28 mouse cellular contexts compared by ENCODE assay signal in the genomic region with DNA sequence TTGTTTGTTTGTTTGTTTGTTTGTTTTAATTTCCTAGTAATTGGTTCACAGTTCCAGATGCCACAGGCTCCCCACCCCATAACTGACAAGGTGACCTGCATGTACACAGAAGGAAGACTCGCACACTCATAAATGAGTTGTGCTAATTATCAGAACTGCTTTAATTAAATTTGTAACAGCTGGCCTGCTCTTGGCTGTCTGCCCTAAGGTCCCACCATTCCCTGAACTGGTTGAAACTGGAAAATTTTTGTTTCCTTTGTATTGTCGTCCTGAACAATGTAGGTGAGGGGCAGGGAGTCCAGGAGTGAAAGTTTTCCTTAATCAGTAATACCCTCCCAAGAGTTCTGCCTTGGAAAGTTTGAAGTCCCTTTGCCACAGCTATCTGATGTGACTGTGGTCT.
DNase-seq lines count a peak whose midpoint lies in the region; ATAC-seq and TF ChIP-seq lines count a peak whose summit lies in the region.
"Had no signal": no experiment of that assay in that cellular context is flagged by ENCODE, and none has a peak within 500 bp of the region (broad histone marks: within the 10 kb centered on the region; RNA-seq: fewer than 3 reads in every experiment).

No protein-coding gene starts in this region.

- no peaks in the 10 kb centered on the region for H3K9me3 ChIP-seq in forebrain, embryonic 14.5 days (replicated peaks; ENCODE audit: control insufficient read depth, low read length)
- no peaks in the 10 kb centered on the region for H3K9me3 ChIP-seq in forebrain, embryonic 15.5 days
- H3K9me3 ChIP-seq: embryonic facial prominence, embryonic 10.5 days; embryonic facial prominence, embryonic 13.5 days; forebrain, embryonic 12.5 days; G1E; heart, embryonic 12.5 days; heart, embryonic 15.5 days had no signal

- no peak for TF ChIP-seq CTCF in layer of hippocampus, adult 2 months (conservative IDR thresholded peaks at IDR 0.05)

- no peaks in the 10 kb centered on the region for H3K27me3 ChIP-seq in forebrain, embryonic 14.5 days (replicated peaks; ENCODE audit: control insufficient read depth, insufficient read depth, low read length)
- H3K27me3 ChIP-seq in forebrain, embryonic 15.5 days: no peaks in the 10 kb centered on the region
- H3K27me3 ChIP-seq: CH12.LX; heart, embryonic 12.5 days; heart, embryonic 15.5 days had no signal

- no peak overlapping the region for H3K9ac ChIP-seq in forebrain, embryonic 14.5 days (ENCODE audit: low read length)
- no peak overlapping the region for H3K9ac ChIP-seq in forebrain, embryonic 15.5 days (replicated peaks)
- H3K9ac ChIP-seq: embryonic facial prominence, embryonic 13.5 days; forebrain, embryonic 12.5 days; forebrain, postnatal 0 days; heart, embryonic 12.5 days; heart, embryonic 15.5 days; hindbrain, embryonic 14.5 days had no signal

- H3K4me3 ChIP-seq in forebrain, embryonic 14.5 days (ENCODE audit: low read depth, low read length): no peak overlapping the region
- no peak overlapping the region for H3K4me3 ChIP-seq in forebrain, embryonic 15.5 days
- no peak overlapping the region for H3K4me3 ChIP-seq in layer of hippocampus, adult 2 months
- H3K4me3 ChIP-seq: embryonic facial prominence, embryonic 10.5 days; embryonic facial prominence, embryonic 13.5 days; erythroblast, embryonic 14.5 days; forebrain, embryonic 12.5 days; gastrocnemius, adult 2 months; heart, embryonic 12.5 days; heart, embryonic 15.5 days had no signal

- H3K4me1 ChIP-seq in forebrain, embryonic 14.5 days (ENCODE audit: control insufficient read depth, insufficient read depth, low read length): peaks cover 4% of the 10 kb centered on the region; the same call in 1 of the 2 replicates
- 0 out of 2 replicates have a peak, but pooled peaks cover 5% of the 10 kb centered on the region for H3K4me1 ChIP-seq in forebrain, embryonic 15.5 days
- H3K4me1 ChIP-seq: forebrain, embryonic 12.5 days; heart, embryonic 15.5 days had no signal

- no peak overlapping the region for H3K4me2 ChIP-seq in forebrain, embryonic 14.5 days (ENCODE audit: low read length)
- H3K4me2 ChIP-seq in forebrain, embryonic 15.5 days (replicated peaks): no peak overlapping the region
- H3K4me2 ChIP-seq: embryonic facial prominence, embryonic 13.5 days; forebrain, embryonic 12.5 days; heart, embryonic 12.5 days; heart, embryonic 15.5 days; hindbrain, embryonic 14.5 days had no signal

- DNase-seq in forebrain, embryonic 14.5 days (ENCODE audit: low spot score): peak; percentile 19
- no peak for DNase-seq in layer of hippocampus, adult 2 months (ENCODE audit: low spot score in 2 of 2)
- no peak for DNase-seq in layer of hippocampus, postnatal 25 days (ENCODE audit: extremely low spot score in 1 of 2, low spot score in 1 of 2)
- peak; percentile 79 for DNase-seq in retina, postnatal 1 day
- DNase-seq in c-Kit-positive CD71-positive TER-119-positive erythroid progenitor cells, embryonic 14.5 days (ENCODE audit: low spot score): no peak
- DNase-seq: adrenal gland, adult 2 months; adrenal gland, postnatal 14 days; B cell, adult 2 months; embryo, embryonic 11 days; gastrocnemius, adult 2 months; gastrocnemius, postnatal 14 days; heart, adult 18-20 months; heart, postnatal 10 days; heart, postnatal 4 days; kidney, adult 11 months had no signal

- H3K27ac ChIP-seq in forebrain, embryonic 14.5 days (ENCODE audit: low read depth, low read length): no peak overlapping the region
- H3K27ac ChIP-seq in forebrain, embryonic 15.5 days (replicated peaks): no peak overlapping the region
- H3K27ac ChIP-seq in layer of hippocampus, adult 2 months: peak overlapping the region; percentile 84
- H3K27ac ChIP-seq: embryonic facial prominence, embryonic 10.5 days; embryonic facial prominence, embryonic 13.5 days; forebrain, embryonic 12.5 days; gastrocnemius, adult 2 months; heart, embryonic 15.5 days; hindbrain, embryonic 14.5 days; hindbrain, postnatal 0 days had no signal

- no peaks in the 10 kb centered on the region for H3K36me3 ChIP-seq in forebrain, embryonic 14.5 days (ENCODE audit: control insufficient read depth, insufficient read depth, low read length)
- no peaks in the 10 kb centered on the region for H3K36me3 ChIP-seq in forebrain, embryonic 15.5 days
- H3K36me3 ChIP-seq: embryonic facial prominence, embryonic 10.5 days; embryonic facial prominence, embryonic 13.5 days; forebrain, embryonic 12.5 days; G1E; heart, embryonic 12.5 days; heart, embryonic 15.5 days had no signal

- no peak for ATAC-seq in forebrain, embryonic 14.5 days
- no peak for ATAC-seq in forebrain, embryonic 15.5 days (replicated peaks)
- ATAC-seq: hindbrain, postnatal 0 days; inflammation-experienced regulatory T-cells, adult 6 months had no signal

- 19% methylated on average over 2 of the region's 2 CpGs for WGBS in forebrain, embryonic 14.5 days
- WGBS in forebrain, embryonic 15.5 days: 27% methylated on average over 2 of the region's 2 CpGs

Comparison
In these comparisons a context has a peak if more than half of its experiments do, and no peak if none do; other contexts are left out.
1. DNase-seq: peak in forebrain, embryonic 14.5 days (single experiment) and retina, postnatal 1 day (single experiment); none in layer of hippocampus, adult 2 months (0 of 2), layer of hippocampus, postnatal 25 days (0 of 2) and c-Kit-positive CD71-positive TER-119-positive erythroid progenitor cells, embryonic 14.5 days (single experiment).